Mouse (Mus musculus) bone marrow macrophage, adult 2 months (primary cell): ENCODE measurements around the gene Sun2.

ENCODE experiments used
- CTCF ChIP-seq: IDR thresholded peaks from 2 replicates; pipeline ENCODE4 v1.5.1; 2012; ENCODE audit warnings: low read depth, mild to moderate bottlenecking, low read length, moderate library complexity
- POLR2A ChIP-seq: IDR thresholded peaks from 2 replicates; pipeline ENCODE4 v1.6.1; 2012; ENCODE audit warnings: mild to moderate bottlenecking, low read depth, low read length, borderline replicate concordance

- TF ChIP-seq POLR2A: no peak
- no peak for TF ChIP-seq CTCF
Observed at GRCm38 (mm10) chr15:79728311-79728710, 14.0 kb downstream of the Sun2 start.
